Mouse (Mus musculus): ENCODE data around the gene Polr1b. TPM values are rescaled to one million over a fixed set of nuclear protein-coding genes. Genes with fewer than 3 reads are reported as not detected.
A peak's percentile ranks its signal among the peaks of the same experiment; 100 is the strongest.

Polr1b gene
- total and polyA plus RNA-seq, 2 experiments, result 7.7 to 15.7 TPM

- Histone ChIP-seq H3K9ac (ENCODE audit: low read depth, low read length) (no peak overlapping the region), H3K4me3 (ENCODE audit: insufficient read depth, low read depth, low read length) (no peak overlapping the region), H3K36me3 (ENCODE audit: control insufficient read depth, insufficient read depth, low read length) (peaks cover 52% of the 10 kb centered on the region), H3K4me1 (ENCODE audit: control insufficient read depth, insufficient read depth, low read length) (no peaks in the 10 kb centered on the region), H3K27me3 (ENCODE audit: control insufficient read depth, insufficient read depth, low read length) (no peaks in the 10 kb centered on the region), H3K27ac (replicated peaks; ENCODE audit: insufficient read depth, low read depth, low read length) (no peak overlapping the region), H3K79me2 (ENCODE audit: control insufficient read depth, insufficient read depth, low read length) (no peaks in the 10 kb centered on the region)
- 98% methylated on average over 8 of the region's 8 CpGs for WGBS
- no peak for DNase-seq (ENCODE audit: extremely low read depth, low read depth, low spot score)
- TF ChIP-seq CTCF (IDR thresholded peaks at IDR 0.05; ENCODE audit: low read depth, low read length), result no peak
- no peak for TF ChIP-seq POLR2A (IDR thresholded peaks at IDR 0.05; ENCODE audit: extremely low read depth, insufficient read depth, low read length)
Observed at GRCm38 (mm10) chr2:129121986-129122385, 21.2 kb downstream of the Polr1b start.

- peak; percentile 97 for DNase-seq (ENCODE audit: extremely low read depth, low read depth, low spot score)
- Histone ChIP-seq H3K4me1 (ENCODE audit: control insufficient read depth, insufficient read depth, low read length) (peaks cover 9% of the 10 kb centered on the region), H3K36me3 (ENCODE audit: control insufficient read depth, insufficient read depth, low read length) (peaks cover 16% of the 10 kb centered on the region), H3K27ac (replicated peaks; ENCODE audit: insufficient read depth, low read depth, low read length) (peak within 1 kb of the TSS; percentile 71), H3K27me3 (ENCODE audit: control insufficient read depth, insufficient read depth, low read length) (no peaks in the 10 kb centered on the region), H3K9ac (ENCODE audit: low read depth, low read length) (peak within 1 kb of the TSS; percentile 86), H3K79me2 (ENCODE audit: control insufficient read depth, insufficient read depth, low read length) (no peaks in the 10 kb centered on the region), H3K4me3 (ENCODE audit: insufficient read depth, low read depth, low read length) (peak within 1 kb of the TSS; percentile 78)
- peak; percentile 89 for TF ChIP-seq POLR2A (IDR thresholded peaks at IDR 0.05; ENCODE audit: extremely low read depth, insufficient read depth, low read length)
- no peak for TF ChIP-seq CTCF (IDR thresholded peaks at IDR 0.05; ENCODE audit: low read depth, low read length)
- WGBS, result 1% methylated on average over 35 of the region's 35 CpGs
Observed at GRCm38 (mm10) chr2:129129412-129129929, 28.7 kb downstream of the Polr1b start, which contains the start of gene Chchd5. Gene Chchd5, plus strand, starts transcription at chr2:129129700.

- H3K9ac ChIP-seq (ENCODE audit: low read depth, low read length), result peak overlapping the region; percentile 62
- H3K27ac ChIP-seq (replicated peaks; ENCODE audit: insufficient read depth, low read depth, low read length), result peak overlapping the region; percentile 40
- no peaks in the 10 kb centered on the region for H3K27me3 ChIP-seq (ENCODE audit: control insufficient read depth, insufficient read depth, low read length)
- WGBS, result 35% methylated on average over 18 of the region's 18 CpGs
- peak overlapping the region; percentile 59 for H3K4me3 ChIP-seq (ENCODE audit: insufficient read depth, low read depth, low read length)
- DNase-seq (ENCODE audit: extremely low read depth, low read depth, low spot score), result no peak
- no peaks in the 10 kb centered on the region for H3K79me2 ChIP-seq (ENCODE audit: control insufficient read depth, insufficient read depth, low read length)
- H3K4me1 ChIP-seq (ENCODE audit: control insufficient read depth, insufficient read depth, low read length), result peaks cover 9% of the 10 kb centered on the region
- peaks cover 11% of the 10 kb centered on the region for H3K36me3 ChIP-seq (ENCODE audit: control insufficient read depth, insufficient read depth, low read length)
- no peak for TF ChIP-seq CTCF (IDR thresholded peaks at IDR 0.05; ENCODE audit: low read depth, low read length)
- no peak for TF ChIP-seq POLR2A (IDR thresholded peaks at IDR 0.05; ENCODE audit: extremely low read depth, insufficient read depth, low read length)
Observed at GRCm38 (mm10) chr2:129129987-129130545, 29.3 kb downstream of the Polr1b start.

GRCm38 (mm10) chr2:129130776-129131175 lies 30.0 kb downstream of the Polr1b start:
- 100% methylated on average over 2 of the region's 2 CpGs for WGBS
- TF ChIP-seq CTCF (IDR thresholded peaks at IDR 0.05; ENCODE audit: low read depth, low read length), result no peak
- no peak for TF ChIP-seq POLR2A (IDR thresholded peaks at IDR 0.05; ENCODE audit: extremely low read depth, insufficient read depth, low read length)
- H3K4me1 ChIP-seq (ENCODE audit: control insufficient read depth, insufficient read depth, low read length), result peaks cover 9% of the 10 kb centered on the region
- peaks cover 7% of the 10 kb centered on the region for H3K36me3 ChIP-seq (ENCODE audit: control insufficient read depth, insufficient read depth, low read length)
- H3K4me3 ChIP-seq (ENCODE audit: insufficient read depth, low read depth, low read length), result no peak overlapping the region
- DNase-seq (ENCODE audit: extremely low read depth, low read depth, low spot score), result no peak
- H3K27ac ChIP-seq (replicated peaks; ENCODE audit: insufficient read depth, low read depth, low read length), result no peak overlapping the region
- no peak overlapping the region for H3K9ac ChIP-seq (ENCODE audit: low read depth, low read length)
- no peaks in the 10 kb centered on the region for H3K79me2 ChIP-seq (ENCODE audit: control insufficient read depth, insufficient read depth, low read length)
- no peaks in the 10 kb centered on the region for H3K27me3 ChIP-seq (ENCODE audit: control insufficient read depth, insufficient read depth, low read length)

DNA sequence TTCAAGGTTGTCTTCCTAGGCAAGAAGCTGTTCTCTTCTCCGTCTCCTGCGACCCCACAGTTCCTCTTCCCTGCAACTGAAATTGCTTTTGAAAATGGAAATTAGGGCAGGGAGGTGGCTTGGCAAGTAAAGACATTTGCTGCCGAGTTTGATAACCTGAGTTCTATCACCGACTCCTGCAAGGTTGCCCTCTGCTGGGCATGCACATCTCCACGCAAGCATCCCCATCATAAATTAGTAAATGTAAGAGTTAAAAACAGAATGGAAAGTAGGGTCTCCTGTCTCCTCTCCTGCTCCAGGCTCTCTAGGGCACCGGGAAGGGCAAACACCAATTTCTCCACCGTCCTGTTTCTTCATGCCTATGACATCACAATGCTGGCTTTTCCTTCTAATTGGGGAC lies 31.4 kb downstream of the Polr1b start:
- Histone ChIP-seq H3K36me3 (ENCODE audit: control insufficient read depth, insufficient read depth, low read length) (peaks cover 5% of the 10 kb centered on the region), H3K4me1 (ENCODE audit: control insufficient read depth, insufficient read depth, low read length) (peaks cover 9% of the 10 kb centered on the region), H3K79me2 (ENCODE audit: control insufficient read depth, insufficient read depth, low read length) (no peaks in the 10 kb centered on the region), H3K9ac (ENCODE audit: low read depth, low read length) (no peak overlapping the region), H3K27ac (replicated peaks; ENCODE audit: insufficient read depth, low read depth, low read length) (no peak overlapping the region), H3K4me3 (ENCODE audit: insufficient read depth, low read depth, low read length) (no peak overlapping the region), H3K27me3 (ENCODE audit: control insufficient read depth, insufficient read depth, low read length) (no peaks in the 10 kb centered on the region)
- TF ChIP-seq POLR2A (IDR thresholded peaks at IDR 0.05; ENCODE audit: extremely low read depth, insufficient read depth, low read length) (no peak), CTCF (IDR thresholded peaks at IDR 0.05; ENCODE audit: low read depth, low read length) (no peak)
- DNase-seq (ENCODE audit: extremely low read depth, low read depth, low spot score), result no peak
- WGBS, result 93% methylated on average over 7 of the region's 7 CpGs
